Mouse (Mus musculus) heart, embryonic 13.5 days (tissue): ENCODE results near the gene Ube2k. TPM values are rescaled to one million over a fixed set of nuclear protein-coding genes. Genes with fewer than 3 reads are reported as not detected.

ENCODE experiments used
- ATAC-seq: fragments of 200-750 bp; cut with Nextera tagmentation; 2 replicates; pipeline ENCODE4 v1.8.0; 2017; ENCODE audit warnings: moderate TSS enrichment; ENCODE audit not compliant: insufficient number of reproducible peaks, low FRiP score, low TSS enrichment; ENCODE audit errors: extremely low read depth
- H3K27ac ChIP-seq: fragments of 300-500 bp; sonication (generic); replicated peaks from 2 replicates; pipeline ENCODE4 v1.5.1; 2015; ENCODE audit warnings: moderate library complexity, mild to moderate bottlenecking, inconsistent platforms
- H3K27me3 ChIP-seq: fragments of 300-500 bp; sonication (generic); replicated peaks from 2 replicates; pipeline ENCODE4 v1.6.1; 2015; ENCODE audit warnings: mild to moderate bottlenecking, inconsistent platforms
- H3K36me3 ChIP-seq: fragments of 300-500 bp; sonication (generic); 2 replicates; pipeline ENCODE4 v1.6.1; 2015; ENCODE audit warnings: mild to moderate bottlenecking, inconsistent platforms
- H3K4me1 ChIP-seq: fragments of 300-500 bp; sonication (generic); 2 replicates; pipeline ENCODE4 v1.6.1; 2015; ENCODE audit warnings: inconsistent platforms
- H3K4me2 ChIP-seq: fragments of 300-500 bp; sonication (generic); 2 replicates; pipeline ENCODE4 v1.6.1; 2015; ENCODE audit warnings: inconsistent platforms, mild to moderate bottlenecking, moderate library complexity
- H3K4me3 ChIP-seq: fragments of 300-500 bp; sonication (generic); 2 replicates; pipeline ENCODE4 v1.5.1; 2015; ENCODE audit warnings: moderate library complexity, mild to moderate bottlenecking, inconsistent platforms
- H3K9ac ChIP-seq: fragments of 300-500 bp; sonication (generic); 2 replicates; pipeline ENCODE4 v1.6.1; 2015; ENCODE audit warnings: inconsistent platforms, mild to moderate bottlenecking, moderate library complexity
- H3K9me3 ChIP-seq: fragments of 300-500 bp; sonication (generic); 2 replicates; pipeline ENCODE4 v1.6.1; 2016; ENCODE audit warnings: inconsistent platforms
- WGBS: fragments of 180-500 bp; shearing (Covaris S2); methylation state at CpG from one replicate; pipeline ENCODE4 v1.1.7; 2015; ENCODE audit warnings: mixed read lengths; 5-methylcytosine and 5-hydroxymethylcytosine counted together
- polyA plus RNA-seq: library from polyadenylated mRNA; unstranded; fragments of >200 nt; fragmentation: Nextera tagmentation; extraction: Ambion mirVana; gene quantifications from 2 replicates; pipeline ENCODE4 v1.2.1, GENCODE M21; 2015

Gene Ube2k
- polyA plus RNA-seq, 1 experiment from 2014 or later, result 124 TPM

DNA sequence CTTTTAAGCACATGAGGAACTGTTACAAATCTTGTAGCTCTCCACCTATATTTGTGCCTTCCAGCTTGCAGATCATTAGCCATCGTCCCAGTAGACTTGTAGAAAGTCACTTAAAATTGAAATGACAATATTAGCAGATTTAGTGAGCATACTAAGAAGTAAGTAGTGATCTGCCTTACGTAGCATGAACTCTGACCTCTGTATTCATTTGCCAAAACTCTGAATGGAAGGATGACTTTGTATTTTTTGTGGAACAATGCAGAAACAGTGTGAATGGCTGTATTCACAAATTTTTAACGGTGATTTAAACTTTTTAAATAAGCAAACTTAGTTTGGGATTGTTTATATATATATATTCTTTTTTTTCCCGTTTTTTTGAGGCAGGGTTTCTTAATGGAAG is 1.8 kb downstream of the Ube2k start:
- Histone ChIP-seq H3K27ac (no peak overlapping the region), H3K4me3 (peak overlapping the region; percentile 41), H3K4me1 (peaks cover 28% of the 10 kb centered on the region), H3K9ac (peak overlapping the region; percentile 50), H3K27me3 (no peaks in the 10 kb centered on the region), H3K36me3 (0 out of 2 replicates have a peak, but pooled peaks cover 2% of the 10 kb centered on the region), H3K4me2 (peak overlapping the region; percentile 73), H3K9me3 (no peaks in the 10 kb centered on the region)
- no peak for ATAC-seq
- WGBS, result 47% methylated on average over 4 of the region's 4 CpGs

- 88% methylated on average over 3 of the region's 3 CpGs for WGBS
- Histone ChIP-seq H3K9me3 (no peaks in the 10 kb centered on the region), H3K4me1 (peaks cover 28% of the 10 kb centered on the region), H3K4me3 (no peak overlapping the region), H3K4me2 (peak overlapping the region; percentile 73; the same call in 1 of the 2 replicates), H3K27ac (no peak overlapping the region), H3K36me3 (0 out of 2 replicates have a peak, but pooled peaks cover 2% of the 10 kb centered on the region), H3K27me3 (no peaks in the 10 kb centered on the region), H3K9ac (no peak overlapping the region)
- no peak for ATAC-seq
Measured at GRCm38 (mm10) chr5:65539786-65540185, 2.8 kb downstream of the Ube2k start.

- no peaks in the 10 kb centered on the region for H3K27me3 ChIP-seq
- no peak overlapping the region for H3K4me2 ChIP-seq
- H3K36me3 ChIP-seq, result peaks cover 9% of the 10 kb centered on the region
- 92% methylated on average over 3 of the region's 3 CpGs for WGBS
- no peak overlapping the region for H3K27ac ChIP-seq
- H3K9me3 ChIP-seq, result no peaks in the 10 kb centered on the region
- peaks cover 20% of the 10 kb centered on the region for H3K4me1 ChIP-seq
- H3K9ac ChIP-seq, result no peak overlapping the region
- no peak for ATAC-seq
- no peak overlapping the region for H3K4me3 ChIP-seq
Measured at GRCm38 (mm10) chr5:65541889-65542288, 4.9 kb downstream of the Ube2k start.

DNA sequence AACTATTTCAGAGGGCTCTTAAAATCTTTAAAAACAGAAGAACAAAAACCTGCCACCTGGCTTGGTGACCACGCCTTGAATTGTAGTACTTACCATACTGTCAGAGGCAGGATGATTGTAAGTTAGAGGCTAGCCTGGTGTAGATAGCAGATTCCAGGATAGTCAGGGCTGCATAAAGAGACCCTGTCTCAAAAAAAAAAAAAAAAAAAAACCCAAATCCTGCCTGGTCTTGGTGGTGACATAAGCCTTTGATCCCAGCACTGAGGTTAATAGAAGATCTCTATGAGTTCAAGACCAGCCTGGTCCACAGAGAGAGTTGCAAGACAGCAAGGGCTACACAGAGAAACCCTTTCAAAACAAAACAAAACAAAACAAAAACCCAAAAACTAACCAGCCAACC is 6.5 kb downstream of the Ube2k start:
- Histone ChIP-seq H3K4me2 (no peak overlapping the region), H3K27me3 (no peaks in the 10 kb centered on the region), H3K4me3 (no peak overlapping the region), H3K9me3 (no peaks in the 10 kb centered on the region), H3K4me1 (peaks cover 20% of the 10 kb centered on the region), H3K27ac (no peak overlapping the region), H3K9ac (no peak overlapping the region), H3K36me3 (peaks cover 9% of the 10 kb centered on the region)
- ATAC-seq, result no peak
- WGBS, result 97% methylated on average over 1 of the region's 1 CpGs

DNA sequence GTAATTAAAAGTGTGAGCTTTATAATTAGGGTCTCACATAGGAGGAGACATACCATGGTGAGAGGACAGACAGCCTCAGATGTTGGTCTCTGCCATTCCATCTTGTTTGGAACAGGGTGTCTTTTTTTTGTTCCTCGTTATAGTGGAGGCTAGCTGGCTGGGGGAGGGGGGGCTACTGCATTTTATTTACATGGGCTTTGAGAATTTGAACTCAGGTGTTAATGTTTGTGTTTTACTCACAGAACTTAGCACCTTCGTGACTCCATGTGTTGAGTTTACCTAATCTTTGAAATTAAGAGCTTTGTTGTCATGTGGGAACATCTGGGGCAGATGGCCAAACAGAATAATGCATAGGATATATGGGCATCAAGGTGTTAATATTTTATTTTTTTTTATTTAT is 7.6 kb downstream of the Ube2k start:
- Histone ChIP-seq H3K9ac (no peak overlapping the region), H3K27me3 (no peaks in the 10 kb centered on the region), H3K4me3 (no peak overlapping the region), H3K36me3 (peaks cover 18% of the 10 kb centered on the region), H3K27ac (no peak overlapping the region), H3K4me1 (peaks cover 12% of the 10 kb centered on the region), H3K4me2 (no peak overlapping the region), H3K9me3 (0 out of 2 replicates have a peak, but pooled peaks cover 3% of the 10 kb centered on the region)
- ATAC-seq, result no peak
- WGBS, result 88% methylated on average over 2 of the region's 2 CpGs

- Histone ChIP-seq H3K4me3 (no peak overlapping the region), H3K9me3 (peaks cover 7% of the 10 kb centered on the region; the same call in 1 of the 2 replicates), H3K27ac (no peak overlapping the region), H3K4me1 (peaks cover 22% of the 10 kb centered on the region), H3K9ac (no peak overlapping the region), H3K27me3 (no peaks in the 10 kb centered on the region), H3K36me3 (peaks cover 34% of the 10 kb centered on the region), H3K4me2 (no peak overlapping the region)
- ATAC-seq, result no peak
- 80% methylated on average over 1 of the region's 1 CpGs for WGBS
Measured at GRCm38 (mm10) chr5:65549677-65550076, 12.6 kb downstream of the Ube2k start.

- Histone ChIP-seq H3K27me3 (no peaks in the 10 kb centered on the region), H3K36me3 (peaks cover 23% of the 10 kb centered on the region), H3K4me2 (no peak overlapping the region), H3K9me3 (peaks cover 4% of the 10 kb centered on the region; the same call in 1 of the 2 replicates), H3K4me3 (no peak overlapping the region), H3K4me1 (peaks cover 28% of the 10 kb centered on the region), H3K9ac (no peak overlapping the region), H3K27ac (no peak overlapping the region)
- no peak for ATAC-seq
Measured at GRCm38 (mm10) chr5:65557109-65557508, 20.1 kb downstream of the Ube2k start.

- WGBS, result 42% methylated on average over 19 of the region's 20 CpGs
- peaks cover 12% of the 10 kb centered on the region for H3K36me3 ChIP-seq
- no peak for ATAC-seq
- 0 out of 2 replicates have a peak overlapping the region, but pooled peaks have one; percentile 2 for H3K4me2 ChIP-seq
- H3K9me3 ChIP-seq, result no peaks in the 10 kb centered on the region
- H3K4me1 ChIP-seq, result peaks cover 32% of the 10 kb centered on the region
- no peak overlapping the region for H3K9ac ChIP-seq
- H3K4me3 ChIP-seq, result no peak overlapping the region
- no peaks in the 10 kb centered on the region for H3K27me3 ChIP-seq
- no peak overlapping the region for H3K27ac ChIP-seq
Measured at GRCm38 (mm10) chr5:65561125-65561893, 24.3 kb downstream of the Ube2k start.

DNA sequence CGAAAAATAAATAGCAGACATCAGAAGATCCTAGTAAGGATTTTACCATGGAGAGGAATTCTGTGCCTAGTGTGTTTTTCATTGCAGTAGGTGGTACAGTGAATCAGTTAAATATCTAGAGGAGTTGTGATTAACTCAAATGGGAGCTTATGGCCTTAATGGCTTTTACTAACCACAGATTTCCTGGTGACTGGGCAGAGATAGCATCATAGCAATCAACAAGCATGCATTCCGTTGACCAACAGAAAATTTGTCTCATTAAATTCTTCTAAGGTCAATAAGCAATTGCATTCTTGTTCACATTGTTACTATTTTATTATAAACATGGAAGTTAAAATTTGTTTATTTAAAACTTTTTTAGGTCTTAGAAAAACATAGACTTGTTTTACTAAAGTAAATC is 28.5 kb downstream of the Ube2k start:
- no peaks in the 10 kb centered on the region for H3K27me3 ChIP-seq

DNA sequence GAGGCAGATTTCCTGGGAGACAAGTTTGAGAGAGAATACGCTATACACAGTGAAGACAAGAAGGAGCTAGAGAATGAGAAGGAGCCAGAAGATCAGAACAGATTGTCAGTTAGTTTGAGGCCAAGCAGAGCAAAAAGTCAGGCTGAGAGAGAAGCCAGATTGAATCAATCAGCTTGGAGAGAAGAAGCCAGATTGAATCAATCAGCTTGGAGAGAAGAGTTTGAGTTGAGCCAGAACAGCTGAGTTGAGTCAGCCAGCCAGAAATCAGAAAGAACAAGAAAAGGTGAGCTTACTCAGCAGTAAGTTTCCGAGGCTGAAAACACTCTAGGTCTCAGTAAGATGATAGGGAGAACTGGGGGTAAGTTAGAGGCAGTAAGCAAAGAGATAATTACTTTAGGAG is 37.8 kb downstream of the Ube2k start:
- Histone ChIP-seq H3K27me3 (no peaks in the 10 kb centered on the region), H3K36me3 (peaks cover 39% of the 10 kb centered on the region), H3K4me1 (peaks cover 15% of the 10 kb centered on the region), H3K4me2 (no peak overlapping the region), H3K27ac (0 out of 2 replicates have a peak overlapping the region, but pooled peaks have one; percentile 29), H3K4me3 (no peak overlapping the region), H3K9me3 (no peaks in the 10 kb centered on the region), H3K9ac (no peak overlapping the region)
- no peak for ATAC-seq
- WGBS, result 76% methylated on average over 2 of the region's 2 CpGs

More for the DNA sequence above, 28.5 kb downstream of the Ube2k start:
- peaks cover 16% of the 10 kb centered on the region for H3K4me1 ChIP-seq
- H3K4me2 ChIP-seq, result no peak overlapping the region
- H3K36me3 ChIP-seq, result peaks cover 32% of the 10 kb centered on the region
- H3K9ac ChIP-seq, result no peak overlapping the region
- no peak for ATAC-seq
- WGBS, result 80% methylated on average over 2 of the region's 2 CpGs
- no peak overlapping the region for H3K27ac ChIP-seq
- no peak overlapping the region for H3K4me3 ChIP-seq
- no peaks in the 10 kb centered on the region for H3K9me3 ChIP-seq

DNA sequence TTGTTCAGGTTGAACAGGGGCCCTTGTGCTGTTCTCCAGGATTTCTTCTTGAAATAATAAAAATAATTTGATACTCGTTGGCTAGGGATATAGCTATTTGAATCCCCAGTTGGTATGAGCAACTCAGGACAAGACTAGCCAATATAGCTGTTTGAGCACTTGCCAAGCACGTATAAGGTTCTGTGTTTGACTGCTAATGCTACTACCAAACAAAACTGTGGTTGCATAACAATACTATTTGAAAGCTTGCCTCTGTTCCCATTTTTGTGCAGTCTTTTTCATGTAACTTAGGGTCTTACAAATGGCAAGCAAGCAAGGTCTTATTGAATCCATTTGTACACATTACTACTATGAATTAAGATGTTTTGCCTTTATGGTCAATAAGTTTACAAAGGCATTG is 38.9 kb downstream of the Ube2k start:
- H3K4me3 ChIP-seq, result no peak overlapping the region
- H3K4me2 ChIP-seq, result no peak overlapping the region
- H3K9me3 ChIP-seq, result no peaks in the 10 kb centered on the region
- WGBS, result 84% methylated on average over 2 of the region's 2 CpGs
- H3K27me3 ChIP-seq, result no peaks in the 10 kb centered on the region
- peaks cover 38% of the 10 kb centered on the region for H3K36me3 ChIP-seq
- no peak for ATAC-seq
- H3K4me1 ChIP-seq, result peaks cover 15% of the 10 kb centered on the region
- no peak overlapping the region for H3K9ac ChIP-seq
- no peak overlapping the region for H3K27ac ChIP-seq

- no peak overlapping the region for H3K9ac ChIP-seq
- no peak overlapping the region for H3K4me2 ChIP-seq
- peaks cover 43% of the 10 kb centered on the region for H3K36me3 ChIP-seq
- peaks cover 15% of the 10 kb centered on the region for H3K4me1 ChIP-seq
- H3K27me3 ChIP-seq, result no peaks in the 10 kb centered on the region
- H3K27ac ChIP-seq, result no peak overlapping the region
- H3K9me3 ChIP-seq, result no peaks in the 10 kb centered on the region
- no peak overlapping the region for H3K4me3 ChIP-seq
- no peak for ATAC-seq
- WGBS, result 72% methylated on average over 3 of the region's 3 CpGs
Measured at GRCm38 (mm10) chr5:65578545-65578944, 41.5 kb downstream of the Ube2k start.
